Mouse (Mus musculus) Patski (cell line): ENCODE data around the gene AK157302. TPM values are rescaled to one million over a fixed set of nuclear protein-coding genes. Genes with fewer than 3 reads are reported as not detected.
"Not testable (repeated sequence)": the region's sequence is repeated elsewhere in the genome, so short reads cannot be mapped to it uniquely, and the experiment has no call there.

Source experiments
- ATAC-seq: fragments of 100-300 bp; one replicate; pipeline ENCODE4 v1.8.0; 2021
- CTCF ChIA-PET: fragments of 350-600 bp; sonication (Branson Sonifier 250); formaldehyde crosslinking; loops from one replicate; lab custom pipeline; 2022; ENCODE audit warnings: inconsistent platforms; lab: Charles Lee
- POLR2A ChIA-PET: fragments of 350-600 bp; sonication (Branson Sonifier 250); formaldehyde crosslinking; loops from one replicate; lab custom pipeline; 2022; ENCODE audit warnings: antibody characterized with exemption, inconsistent platforms; lab: Charles Lee
- DNase-seq: peaks from one replicate; pipeline ENCODE4 v3.0.0-alpha.2; 2011; ENCODE audit warnings: low read depth, low spot score
- H3K27me3 ChIP-seq: fragments of 371-371 bp; one replicate; pipeline ENCODE4 v1.5.1; 2021
- CTCF ChIP-seq: fragments of 100-300 bp; IDR thresholded peaks from one replicate; pipeline ENCODE4 v1.5.1; 2021
- in situ Hi-C: fragments of 300-500 bp; cut with MboI; formaldehyde crosslinking; loops from 3 replicates; pipeline ENCODE4 v1.11.1; 2018; ENCODE audit warnings: low pct_unique_long_range_greater_than_20kb, mixed read lengths
- polyA plus RNA-seq: library from polyadenylated mRNA; unstranded; gene quantifications from one replicate; pipeline ENCODE4 v1.2.3, GENCODE M21; 2021

AK157302 gene
- polyA plus RNA-seq, 1 experiment from 2014 or later, result 34.4 TPM

DNA sequence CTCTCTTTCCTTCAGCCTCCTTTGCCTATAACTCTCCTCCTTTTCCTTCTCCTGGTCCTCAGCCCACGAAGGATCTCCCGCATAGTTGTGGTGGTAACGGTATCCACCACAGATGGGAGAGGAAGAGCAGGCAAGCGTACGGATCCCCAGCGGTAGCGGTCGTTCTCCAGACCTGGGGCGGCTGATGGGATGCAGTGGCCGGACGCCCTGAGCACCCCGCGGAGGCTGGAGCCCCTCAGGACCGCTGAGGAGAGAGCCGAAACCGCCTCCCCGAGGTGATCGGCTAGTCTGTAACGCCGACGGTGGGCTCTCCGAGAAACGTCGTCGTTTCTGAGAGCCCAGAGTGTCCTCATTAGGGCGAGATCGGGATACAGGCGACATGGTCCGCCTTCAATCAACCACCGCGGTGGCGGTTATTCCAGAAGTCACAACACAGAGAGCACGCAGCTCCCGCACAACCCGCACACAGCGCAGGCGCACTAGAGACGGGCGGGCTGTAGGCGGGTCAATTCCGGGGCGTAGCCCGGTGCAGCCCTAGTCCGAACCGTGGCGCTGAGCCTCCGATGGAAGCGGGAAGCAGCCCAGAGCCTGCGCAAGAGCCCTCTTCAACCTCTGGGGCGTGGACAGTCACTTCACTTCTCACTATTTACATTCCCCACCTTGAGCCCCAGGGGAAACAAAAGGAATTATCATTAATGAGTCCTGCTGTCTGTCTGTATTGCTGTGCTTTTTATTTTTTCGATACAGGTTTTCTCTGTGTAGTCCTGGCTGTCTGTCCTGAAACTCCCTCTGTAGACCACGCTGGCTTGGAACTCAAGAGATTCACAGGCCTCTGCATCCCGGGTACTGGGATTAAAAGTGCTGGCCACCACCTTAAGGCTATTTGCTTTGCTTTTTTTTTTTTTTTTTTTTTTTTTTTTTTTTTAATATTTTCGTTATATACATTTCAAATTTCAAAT lies 26.7 kb upstream of the AK157302 start, which contains the start of gene Nkapl:
Gene Nkapl, minus strand, starts transcription at position 449 of the 959 bp plus-strand sequence.
- POLR2A ChIA-PET, result no interaction called here
- in situ Hi-C loops, result no loop called here
- ATAC-seq (peak; percentile 93), DNase-seq (no peak)
- CTCF ChIA-PET, result no interaction called here
- peaks cover 40% of the 10 kb centered on the region for H3K27me3 ChIP-seq
- TF ChIP-seq CTCF, result no peak

DNA sequence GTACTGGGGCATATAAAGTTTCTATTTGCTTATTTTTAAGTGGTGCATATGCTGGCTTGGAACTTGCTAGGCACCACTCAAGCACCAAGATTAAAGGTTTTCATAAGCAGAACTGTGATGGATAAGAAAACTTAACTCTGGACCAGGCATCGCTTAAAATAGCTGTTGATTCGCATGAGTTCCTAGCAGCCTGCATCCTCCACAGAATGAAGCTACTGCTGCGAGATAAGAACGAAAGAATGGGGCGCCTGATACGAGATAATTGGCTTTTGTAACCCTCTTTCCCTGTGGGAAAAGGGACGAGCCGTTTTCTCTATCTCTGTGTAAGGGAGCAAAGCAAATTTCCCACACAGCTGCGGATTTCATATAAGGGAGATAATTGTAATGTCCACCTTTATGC lies 25.9 kb upstream of the AK157302 start:
- in situ Hi-C loops, result no loop called here
- ChIA-PET POLR2A (no interaction called here), CTCF (no interaction called here)
- H3K27me3 ChIP-seq, result peaks cover 40% of the 10 kb centered on the region
- ATAC-seq (no peak), DNase-seq (no peak)
- no peak for TF ChIP-seq CTCF

DNA sequence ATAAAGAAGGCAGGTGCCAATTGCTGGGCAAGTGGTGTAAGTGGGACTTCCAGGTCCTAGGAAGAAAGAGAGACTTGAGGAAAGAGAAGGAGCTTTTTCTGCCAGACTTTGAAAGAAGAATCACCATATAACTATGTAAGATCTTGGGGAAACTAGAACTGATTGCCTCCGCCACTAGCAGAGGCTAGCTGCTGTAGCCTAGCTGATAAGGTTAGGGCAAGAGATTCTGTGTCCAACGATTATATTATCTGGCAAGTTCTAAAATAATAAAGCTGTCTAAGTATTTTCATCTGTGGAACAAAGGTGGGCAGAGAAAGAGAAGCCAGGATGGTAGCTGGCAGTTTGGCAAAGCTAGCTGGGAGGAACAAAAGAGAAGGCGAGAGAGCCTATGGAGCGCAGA lies 22.6 kb upstream of the AK157302 start:
- CTCF ChIA-PET, result no interaction called here
- in situ Hi-C loops, result no loop called here
- no peak for TF ChIP-seq CTCF
- POLR2A ChIA-PET, result no interaction called here
- peaks cover 22% of the 10 kb centered on the region for H3K27me3 ChIP-seq
- ATAC-seq (no peak), DNase-seq (no peak)

DNA sequence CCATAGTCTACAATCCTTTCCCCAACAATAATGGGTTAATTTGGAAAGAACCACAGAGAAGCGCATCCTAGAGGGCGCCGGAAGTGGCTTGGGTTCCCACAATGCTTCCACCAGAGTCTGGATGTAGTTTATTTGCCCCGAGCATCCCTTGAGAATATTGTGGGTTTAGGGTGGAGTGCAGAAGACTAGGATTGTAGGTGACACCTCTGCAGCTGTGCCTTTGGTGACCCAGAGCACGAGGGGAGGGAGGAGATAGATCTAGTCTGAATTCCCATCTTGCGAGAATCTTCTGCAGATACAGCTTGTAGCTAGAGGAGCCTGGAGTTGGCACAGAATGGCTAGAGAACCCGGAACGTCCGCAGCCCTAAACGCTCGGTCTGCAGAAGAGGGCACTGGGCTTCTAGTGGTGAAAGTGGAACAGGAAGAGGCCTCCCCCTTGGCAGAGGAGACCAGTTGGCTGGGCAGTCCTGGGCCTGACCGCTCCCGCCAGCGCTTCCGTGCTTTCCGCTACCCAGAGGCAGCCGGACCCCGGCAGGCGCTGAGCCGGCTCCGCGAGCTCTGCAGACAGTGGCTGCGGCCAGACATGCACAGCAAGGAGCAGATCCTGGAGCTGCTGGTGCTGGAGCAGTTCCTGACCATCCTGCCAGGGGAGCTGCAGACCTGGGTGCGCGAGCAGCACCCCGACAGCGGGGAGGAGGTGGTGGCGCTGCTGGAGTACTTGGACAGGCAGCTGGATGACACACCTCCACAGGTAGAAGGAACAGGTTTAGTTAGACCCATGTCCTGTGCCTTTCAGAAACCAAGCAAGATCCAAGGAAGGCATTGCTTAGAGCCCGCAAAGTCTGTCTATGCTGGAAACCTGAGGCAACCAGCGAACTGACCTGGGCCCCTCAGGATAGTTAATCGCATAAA lies 16.0 kb upstream of the AK157302 start, which contains the start of the genes Zkscan4 and Gm10065:
Gene Zkscan4, plus strand, starts transcription at position 149 of the 912 bp plus-strand sequence.
Gene Gm10065, minus strand, starts transcription at position 683 of the 912 bp plus-strand sequence.
- POLR2A ChIA-PET, in situ Hi-C loops, H3K27me3 ChIP-seq: not testable (repeated sequence)
- ATAC-seq, result peak; percentile 89
- DNase-seq, result peak; percentile 4
- CTCF ChIA-PET, result interaction anchor here (0.9 kb wide), 1 partner anchor 16 kb away, joined by 3 read pairs; no protein-coding TSS in a partner anchor

DNA sequence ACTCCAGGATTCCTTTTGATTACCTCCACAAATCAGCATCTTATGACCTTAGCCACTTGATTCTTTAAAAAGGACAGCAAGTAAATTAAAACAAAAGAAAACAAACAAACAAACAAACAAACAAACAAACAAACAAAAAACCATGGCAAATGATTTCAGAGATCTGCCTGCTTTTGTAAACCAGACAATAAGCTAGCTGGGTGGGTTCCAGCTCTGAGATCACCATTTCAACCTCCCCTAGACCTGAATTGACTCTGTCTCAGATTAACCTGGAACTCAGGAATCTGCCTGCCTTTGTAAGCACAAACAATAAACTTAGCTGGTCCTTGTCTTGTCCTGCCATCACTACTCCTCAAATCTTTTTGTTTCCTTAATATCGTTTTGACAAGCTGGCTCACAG lies 8.1 kb upstream of the AK157302 start:
- ChIA-PET CTCF (no interaction called here), POLR2A (no interaction called here)
- ATAC-seq, result no peak
- no peak for DNase-seq
- TF ChIP-seq CTCF, result no peak
- in situ Hi-C loops, result no loop called here
- peaks cover 4% of the 10 kb centered on the region for H3K27me3 ChIP-seq

DNA sequence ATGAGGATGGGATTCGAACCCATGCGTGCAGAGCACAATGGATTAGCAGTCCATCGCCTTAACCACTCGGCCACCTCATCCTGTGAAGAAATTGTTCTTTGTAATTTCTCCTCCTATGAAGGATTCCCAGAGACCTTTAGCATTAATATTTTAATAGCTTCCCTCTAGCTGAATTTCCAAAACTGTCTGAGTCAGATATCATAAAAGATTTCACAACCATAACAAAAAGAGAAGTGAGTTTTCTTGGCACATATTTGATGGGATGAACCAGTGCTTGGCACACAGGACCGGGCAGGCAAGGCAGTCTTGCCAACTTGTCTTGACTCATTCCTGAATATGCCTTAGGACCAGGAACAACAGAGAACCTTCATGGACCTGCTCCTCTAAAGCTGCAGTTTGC lies 2.2 kb upstream of the AK157302 start:
- DNase-seq, result no peak

DNA sequence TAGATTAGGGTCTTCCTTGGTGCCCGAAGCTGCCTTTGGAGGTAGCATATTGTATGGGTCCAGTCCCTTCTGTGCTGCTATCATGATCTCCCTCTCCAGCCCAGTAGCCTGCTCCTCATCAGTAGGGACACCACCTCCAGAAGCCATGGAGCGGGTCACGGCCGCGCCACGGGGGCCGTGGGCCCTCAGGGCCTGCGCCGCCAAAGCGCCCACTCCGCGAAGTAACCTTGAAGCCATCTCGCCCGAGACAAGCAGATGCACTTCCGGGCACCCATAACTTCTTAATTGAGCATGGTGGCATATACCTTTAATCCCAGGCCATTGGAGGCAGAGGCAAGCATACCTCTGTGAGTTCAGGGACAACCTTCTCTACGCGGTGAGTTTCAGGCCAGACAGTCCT lies 6.2 kb downstream of the AK157302 start, which contains the start of gene Gm11273:
Gene Gm11273, minus strand, starts transcription at position 237 of the 400 bp plus-strand sequence.
- POLR2A ChIA-PET, ATAC-seq, CTCF ChIA-PET, DNase-seq, in situ Hi-C loops: not testable (repeated sequence)
- peaks cover 20% of the 10 kb centered on the region for H3K27me3 ChIP-seq

More for the DNA sequence above, 2.2 kb upstream of the AK157302 start:
- ChIA-PET POLR2A (no interaction called here), CTCF (no interaction called here)
- peaks cover 8% of the 10 kb centered on the region for H3K27me3 ChIP-seq
- in situ Hi-C loops, result no loop called here
- TF ChIP-seq CTCF, result no peak
- ATAC-seq, result no peak

DNA sequence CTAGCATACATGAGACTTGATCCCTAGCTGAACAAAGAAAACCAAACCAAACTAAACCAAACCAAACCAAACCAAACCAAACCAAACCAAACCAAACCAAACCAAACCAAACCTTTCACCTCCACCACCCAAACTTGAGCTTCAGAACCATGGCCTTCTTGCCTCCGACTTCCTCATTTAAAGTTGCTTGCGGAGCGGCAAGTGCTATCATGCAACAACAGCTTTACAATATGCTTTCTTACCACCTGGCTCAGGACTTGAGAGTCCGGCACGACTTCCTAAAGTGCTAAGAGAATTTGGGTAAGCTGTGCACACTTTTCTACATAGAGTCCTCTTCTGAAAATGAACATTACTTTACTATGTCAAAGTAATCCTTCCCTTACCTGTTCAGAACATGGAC lies 7.3 kb downstream of the AK157302 start:
- no peak for ATAC-seq
- in situ Hi-C loops, result no loop called here
- peaks cover 20% of the 10 kb centered on the region for H3K27me3 ChIP-seq
- DNase-seq, result no peak
- no peak for TF ChIP-seq CTCF
- POLR2A ChIA-PET, result no interaction called here
- CTCF ChIA-PET, result interaction anchor here (1.2 to 1.5 kb wide), 2 partner anchors 11 to 22 kb away, joined by 3 to 5 read pairs; no protein-coding TSS in a partner anchor

DNA sequence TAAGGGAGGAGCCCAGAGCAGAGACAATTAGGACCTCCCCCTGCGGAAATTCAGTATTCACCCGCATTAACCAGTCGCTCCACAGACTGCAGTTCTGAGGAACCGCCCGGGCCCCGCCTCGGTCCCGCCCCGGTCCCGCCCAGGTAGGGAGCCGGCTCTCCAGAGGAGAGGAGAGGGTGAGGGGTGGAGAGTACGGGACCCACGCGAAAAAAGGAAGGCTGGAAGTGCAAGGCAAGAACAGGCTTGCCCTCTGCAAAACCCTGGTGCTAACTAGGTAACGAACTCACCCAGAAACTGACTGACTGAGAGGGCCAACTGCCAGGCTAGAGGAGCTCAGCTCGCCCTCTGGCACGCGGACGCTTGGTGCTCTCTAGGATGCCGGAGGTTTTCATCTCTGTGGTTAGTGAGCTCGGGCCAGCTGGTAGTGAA lies 11.2 kb downstream of the AK157302 start:
- ATAC-seq, result peak; percentile 99
- peaks cover 8% of the 10 kb centered on the region for H3K27me3 ChIP-seq
- ChIA-PET POLR2A (interaction anchor here (1.2 kb wide), 1 partner anchor 12 kb away, joined by 3 read pairs; no protein-coding TSS in a partner anchor), CTCF (interaction anchor here (0.7 to 1.2 kb wide), 2 partner anchors 26 to 53 kb away, joined by 3 read pairs; partner anchors contain the start of gene Zscan26)
- in situ Hi-C loops, result no loop called here
- DNase-seq, result peak; percentile 47
- no peak for TF ChIP-seq CTCF

DNA sequence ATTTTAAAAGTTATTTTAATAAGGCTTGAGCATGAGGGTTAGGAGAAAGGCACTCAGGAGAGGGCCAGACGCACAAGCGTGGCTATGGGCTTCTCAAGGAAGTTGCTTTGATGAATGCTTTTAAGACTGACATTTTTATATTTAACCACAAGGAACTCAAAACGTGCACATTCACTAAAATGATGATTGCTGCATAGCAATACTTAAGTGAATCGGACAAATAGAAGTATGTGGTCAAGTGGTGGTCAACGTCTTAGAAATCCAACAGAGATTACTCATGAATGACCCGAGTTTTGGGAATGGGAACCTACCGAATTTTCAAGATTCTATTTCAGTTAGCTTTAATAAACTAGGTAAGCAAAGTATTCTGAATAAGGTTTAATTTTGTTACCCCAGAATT lies 35.1 kb downstream of the AK157302 start:
- ChIA-PET POLR2A (no interaction called here), CTCF (no interaction called here)
- ATAC-seq (no peak), DNase-seq (no peak)
- no peak for TF ChIP-seq CTCF
- in situ Hi-C loops, result no loop called here
- H3K27me3 ChIP-seq, result peaks cover 6% of the 10 kb centered on the region
